Mouse (Mus musculus): ENCODE data around the gene Haao. TPM values are rescaled to one million over a fixed set of nuclear protein-coding genes. Genes with fewer than 3 reads are reported as not detected.

Gene Haao
- 201 and 213 TPM in 2 replicates for polyA plus RNA-seq (2012; rRNA removed)

- Histone ChIP-seq H3K4me3 (ENCODE audit: insufficient read depth, low read depth, low read length) (no peak within 1 kb of the TSS), H3K27me3 (replicated peaks; ENCODE audit: control insufficient read depth, insufficient read depth, low read length) (no peaks in the 10 kb centered on the region), H3K4me1 (ENCODE audit: control insufficient read depth, insufficient read depth, low read length) (peaks cover 3% of the 10 kb centered on the region; the same call in 1 of the 2 replicates), H3K36me3 (ENCODE audit: control insufficient read depth, insufficient read depth, low read length) (no peaks in the 10 kb centered on the region), H3K27ac (ENCODE audit: insufficient read depth, low read depth, low read length) (peak within 1 kb of the TSS; percentile 46; the same call in 1 of the 2 replicates)
- TF ChIP-seq POLR2A (IDR thresholded peaks at IDR 0.05; ENCODE audit: low read depth, low read length), result no peak
- no peak for TF ChIP-seq CTCF (conservative IDR thresholded peaks at IDR 0.05; ENCODE audit: insufficient read depth, insufficient read length, low read depth, low read length)
- 72% methylated on average over 3 of the region's 3 CpGs for WGBS
- peak; percentile 45 for DNase-seq
These were observed at the start of gene Haao for GRCm38 (mm10) chr17:83847815-83848214. Gene Haao, minus strand, starts transcription at chr17:83847963.

DNA sequence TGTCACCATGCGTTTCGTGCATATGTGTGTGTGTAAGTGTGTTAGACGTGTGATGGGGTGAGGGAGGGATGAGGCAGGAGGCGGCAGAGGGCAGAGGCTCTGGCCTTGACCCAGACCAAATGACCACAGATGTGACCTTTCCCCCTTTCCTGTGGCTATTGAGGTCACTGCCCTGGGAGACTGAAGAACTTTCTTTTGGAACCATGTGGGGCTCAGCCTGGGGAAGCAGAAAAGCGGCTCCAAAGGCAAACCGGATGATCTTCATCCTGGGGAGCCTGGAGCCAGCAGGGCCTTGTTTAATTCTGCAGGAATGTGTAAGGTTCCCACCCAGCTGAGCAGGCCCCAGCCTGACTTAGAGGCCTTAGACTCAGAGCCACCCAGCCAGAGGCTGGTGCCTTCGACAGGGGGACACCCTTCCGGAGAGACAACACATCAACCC lies 49.6 kb upstream of the Haao start:
- H3K36me3 ChIP-seq (ENCODE audit: control insufficient read depth, insufficient read depth, low read length), result no peaks in the 10 kb centered on the region
- no peaks in the 10 kb centered on the region for H3K4me1 ChIP-seq (ENCODE audit: control insufficient read depth, insufficient read depth, low read length)
- no peaks in the 10 kb centered on the region for H3K27me3 ChIP-seq (replicated peaks; ENCODE audit: control insufficient read depth, insufficient read depth, low read length)
- 69% methylated on average over 8 of the region's 8 CpGs for WGBS
- no peak overlapping the region for H3K4me3 ChIP-seq (ENCODE audit: insufficient read depth, low read depth, low read length)
- no peak for TF ChIP-seq CTCF (conservative IDR thresholded peaks at IDR 0.05; ENCODE audit: insufficient read depth, insufficient read length, low read depth, low read length)
- TF ChIP-seq POLR2A (IDR thresholded peaks at IDR 0.05; ENCODE audit: low read depth, low read length), result no peak
- no peak overlapping the region for H3K27ac ChIP-seq (ENCODE audit: insufficient read depth, low read depth, low read length)
- DNase-seq, result peak; percentile 38

DNA sequence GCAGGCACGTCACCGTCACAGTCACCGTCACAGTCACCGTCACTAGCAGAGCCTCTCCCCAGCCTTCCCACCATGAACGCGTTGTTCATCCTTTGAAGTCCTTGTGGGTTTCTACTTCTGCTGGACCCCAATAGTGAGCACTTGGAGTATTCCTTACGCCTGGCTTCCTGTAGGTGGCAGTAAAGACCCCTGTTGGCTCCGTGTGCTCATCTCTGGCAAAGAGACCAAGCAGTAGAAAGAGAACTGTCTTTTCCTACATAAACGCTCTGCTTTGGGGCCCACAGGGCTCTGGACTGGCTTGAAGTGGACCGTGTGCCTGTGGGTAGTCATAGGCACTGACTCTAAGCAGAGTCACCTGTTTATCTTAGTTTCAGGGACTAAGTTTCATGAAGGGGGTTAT lies 49.0 kb upstream of the Haao start:
- TF ChIP-seq POLR2A (IDR thresholded peaks at IDR 0.05; ENCODE audit: low read depth, low read length), result no peak
- TF ChIP-seq CTCF (conservative IDR thresholded peaks at IDR 0.05; ENCODE audit: insufficient read depth, insufficient read length, low read depth, low read length), result peak; percentile 68
- Histone ChIP-seq H3K4me1 (ENCODE audit: control insufficient read depth, insufficient read depth, low read length) (no peaks in the 10 kb centered on the region), H3K36me3 (ENCODE audit: control insufficient read depth, insufficient read depth, low read length) (no peaks in the 10 kb centered on the region), H3K27me3 (replicated peaks; ENCODE audit: control insufficient read depth, insufficient read depth, low read length) (no peaks in the 10 kb centered on the region), H3K27ac (ENCODE audit: insufficient read depth, low read depth, low read length) (no peak overlapping the region), H3K4me3 (ENCODE audit: insufficient read depth, low read depth, low read length) (no peak overlapping the region)
- DNase-seq, result peak; percentile 48
- 41% methylated on average over 10 of the region's 10 CpGs for WGBS

- H3K36me3 ChIP-seq (ENCODE audit: control insufficient read depth, insufficient read depth, low read length), result no peaks in the 10 kb centered on the region
- H3K4me1 ChIP-seq (ENCODE audit: control insufficient read depth, insufficient read depth, low read length), result no peaks in the 10 kb centered on the region
- no peak for TF ChIP-seq CTCF (conservative IDR thresholded peaks at IDR 0.05; ENCODE audit: insufficient read depth, insufficient read length, low read depth, low read length)
- TF ChIP-seq POLR2A (IDR thresholded peaks at IDR 0.05; ENCODE audit: low read depth, low read length), result no peak
- no peaks in the 10 kb centered on the region for H3K27me3 ChIP-seq (replicated peaks; ENCODE audit: control insufficient read depth, insufficient read depth, low read length)
- WGBS, result 56% methylated on average over 8 of the region's 8 CpGs
- H3K4me3 ChIP-seq (ENCODE audit: insufficient read depth, low read depth, low read length), result no peak overlapping the region
- no peak for DNase-seq
- no peak overlapping the region for H3K27ac ChIP-seq (ENCODE audit: insufficient read depth, low read depth, low read length)
These were observed 47.6 kb upstream of the Haao start for GRCm38 (mm10) chr17:83895321-83895770.

DNA sequence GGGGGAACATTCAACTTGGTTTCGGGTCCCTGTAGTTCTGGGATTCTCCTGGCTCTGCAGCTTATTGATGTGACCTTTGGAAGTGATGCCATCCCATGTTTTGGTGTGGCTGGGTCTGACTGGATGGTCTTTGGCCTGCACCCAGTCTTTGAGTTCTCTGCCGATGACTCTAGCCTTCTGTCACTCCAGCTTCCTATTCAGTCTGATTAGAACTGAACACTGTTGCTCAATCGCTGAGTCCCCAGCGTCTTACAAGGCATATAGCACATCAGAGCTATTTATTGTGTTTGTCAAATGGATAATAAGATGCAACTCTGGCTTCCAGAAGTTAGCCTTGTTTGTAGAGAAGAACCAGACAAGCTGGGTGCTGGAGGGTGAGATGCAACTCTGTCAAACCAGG lies 45.4 kb upstream of the Haao start:
- DNase-seq, result no peak
- H3K4me3 ChIP-seq (ENCODE audit: insufficient read depth, low read depth, low read length), result no peak overlapping the region
- no peaks in the 10 kb centered on the region for H3K36me3 ChIP-seq (ENCODE audit: control insufficient read depth, insufficient read depth, low read length)
- H3K4me1 ChIP-seq (ENCODE audit: control insufficient read depth, insufficient read depth, low read length), result no peaks in the 10 kb centered on the region
- WGBS, result 81% methylated on average over 4 of the region's 4 CpGs
- no peak for TF ChIP-seq POLR2A (IDR thresholded peaks at IDR 0.05; ENCODE audit: low read depth, low read length)
- no peak for TF ChIP-seq CTCF (conservative IDR thresholded peaks at IDR 0.05; ENCODE audit: insufficient read depth, insufficient read length, low read depth, low read length)
- H3K27ac ChIP-seq (ENCODE audit: insufficient read depth, low read depth, low read length), result no peak overlapping the region
- H3K27me3 ChIP-seq (replicated peaks; ENCODE audit: control insufficient read depth, insufficient read depth, low read length), result no peaks in the 10 kb centered on the region

DNA sequence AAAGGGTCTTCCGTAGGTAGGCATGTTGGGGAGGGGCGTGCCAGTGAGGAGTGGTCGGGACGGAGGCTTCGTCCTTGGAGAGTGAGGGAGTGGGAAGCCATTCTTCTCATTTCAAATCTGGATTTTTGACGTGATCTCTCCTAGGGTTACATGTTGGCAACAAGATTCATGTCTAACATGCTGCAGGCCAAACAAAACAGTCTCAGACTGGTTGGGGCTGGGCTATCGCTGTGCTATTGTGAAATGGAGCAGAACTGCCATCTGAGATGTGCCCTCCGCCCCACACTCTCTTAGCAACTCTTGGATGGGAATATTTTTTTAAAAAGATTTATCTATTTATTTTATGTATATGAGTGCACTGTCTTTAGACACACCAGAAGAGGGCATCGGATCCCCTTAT lies 44.1 kb upstream of the Haao start:
- DNase-seq, result no peak
- TF ChIP-seq CTCF (conservative IDR thresholded peaks at IDR 0.05; ENCODE audit: insufficient read depth, insufficient read length, low read depth, low read length), result no peak
- no peak for TF ChIP-seq POLR2A (IDR thresholded peaks at IDR 0.05; ENCODE audit: low read depth, low read length)
- Histone ChIP-seq H3K4me3 (ENCODE audit: insufficient read depth, low read depth, low read length) (no peak overlapping the region), H3K27me3 (replicated peaks; ENCODE audit: control insufficient read depth, insufficient read depth, low read length) (no peaks in the 10 kb centered on the region), H3K36me3 (ENCODE audit: control insufficient read depth, insufficient read depth, low read length) (no peaks in the 10 kb centered on the region), H3K27ac (ENCODE audit: insufficient read depth, low read depth, low read length) (no peak overlapping the region), H3K4me1 (ENCODE audit: control insufficient read depth, insufficient read depth, low read length) (no peaks in the 10 kb centered on the region)
- WGBS, result 67% methylated on average over 9 of the region's 9 CpGs

DNA sequence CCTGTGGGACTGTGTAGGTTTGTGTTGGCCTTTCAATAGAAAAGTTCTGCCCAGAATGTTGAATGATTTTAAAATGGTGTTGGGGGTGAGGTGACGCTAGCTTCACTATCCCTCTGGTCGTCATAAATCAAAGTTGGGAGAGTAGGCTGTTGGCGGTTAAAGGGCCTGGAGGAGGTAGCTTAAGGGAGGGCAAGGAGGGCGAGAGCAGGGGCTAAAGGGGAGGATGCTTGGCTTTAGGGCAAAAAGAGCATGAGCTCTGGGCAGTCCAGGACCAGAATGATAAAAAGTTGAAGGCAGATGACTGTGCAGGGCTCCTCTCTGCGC lies 42.6 kb upstream of the Haao start:
- H3K4me3 ChIP-seq (ENCODE audit: insufficient read depth, low read depth, low read length), result no peak overlapping the region
- H3K27ac ChIP-seq (ENCODE audit: insufficient read depth, low read depth, low read length), result peak overlapping the region; percentile 31; the same call in 1 of the 2 replicates
- no peaks in the 10 kb centered on the region for H3K27me3 ChIP-seq (replicated peaks; ENCODE audit: control insufficient read depth, insufficient read depth, low read length)
- H3K36me3 ChIP-seq (ENCODE audit: control insufficient read depth, insufficient read depth, low read length), result no peaks in the 10 kb centered on the region
- no peaks in the 10 kb centered on the region for H3K4me1 ChIP-seq (ENCODE audit: control insufficient read depth, insufficient read depth, low read length)
- DNase-seq, result no peak
- WGBS, result 70% methylated on average over 5 of the region's 5 CpGs
- TF ChIP-seq CTCF (conservative IDR thresholded peaks at IDR 0.05; ENCODE audit: insufficient read depth, insufficient read length, low read depth, low read length) (no peak), POLR2A (IDR thresholded peaks at IDR 0.05; ENCODE audit: low read depth, low read length) (no peak)
